Mouse (Mus musculus) megakaryocyte, adult 5-6 weeks (primary cell): ENCODE measurements around the gene Tsen54. TPM values are rescaled to one million over a fixed set of nuclear protein-coding genes. Genes with fewer than 3 reads are reported as not detected.
"Not testable (repeated sequence)": the region's sequence is repeated elsewhere in the genome, so short reads cannot be mapped to it uniquely, and the experiment has no call there.

ENCODE experiments used
- ATAC-seq: 2 replicates; pipeline ENCODE4 v1.8.0; 2016; ENCODE audit warnings: mild to moderate bottlenecking, inconsistent platforms; ENCODE audit not compliant: poor library complexity, severe bottlenecking
- total RNA-seq, 2 experiments: library from RNA; stranded (forward) in 1 of 2; stranded (reverse) in 1 of 2; fragments of 153-499, 151-499 nt in 1 of 2; fragments of 221-1000, 200-1000 nt in 1 of 2; gene quantifications; 2 replicates each; pipeline versions ENCODE4 v1.2.3 to v1.2.4; 2015 to 2017

Gene Tsen54
- total RNA-seq, 2 experiments from 2014 or later, result 2.6 to 7.0 TPM

DNA sequence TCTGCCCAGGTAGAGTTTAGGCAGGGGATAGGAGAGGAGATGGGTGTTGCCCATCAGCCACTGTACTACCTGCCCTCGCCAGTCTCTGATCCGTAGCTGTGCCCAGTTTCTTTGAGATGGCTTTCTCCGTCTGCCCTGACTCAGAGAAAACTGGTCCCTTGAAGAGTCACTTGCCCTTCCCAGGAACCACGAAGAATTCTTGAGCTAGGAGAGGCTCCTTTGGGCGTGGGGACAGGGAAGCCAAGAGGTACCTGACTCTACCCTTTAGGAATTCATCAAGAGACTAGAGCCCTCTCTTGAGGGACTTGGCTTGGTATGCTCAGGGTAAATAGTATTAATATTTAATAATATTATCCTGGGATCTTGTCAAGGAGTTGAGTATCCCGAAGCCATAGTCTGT lies 13.1 kb downstream of the Tsen54 start:
- no peak for ATAC-seq

DNA sequence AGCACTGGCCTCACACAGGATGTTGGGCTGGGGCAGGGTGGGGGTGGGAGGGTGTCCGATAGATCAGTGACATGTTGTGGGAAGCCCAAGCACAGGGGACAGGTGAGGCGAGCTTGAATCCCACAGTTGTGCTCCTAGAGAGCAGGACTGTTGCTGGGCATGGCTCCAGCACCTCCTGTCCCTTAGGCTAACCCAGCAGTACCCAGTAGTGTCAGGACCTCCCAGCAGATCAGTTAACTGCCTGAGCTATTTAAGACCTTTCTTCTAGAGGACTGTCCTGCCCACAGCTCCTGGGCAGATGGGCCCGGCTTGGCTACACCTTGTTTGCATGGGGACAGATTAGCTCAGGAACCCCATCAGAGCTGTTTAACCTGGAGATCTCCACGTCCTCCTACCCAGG lies 14.5 kb downstream of the Tsen54 start:
- no peak for ATAC-seq

DNA sequence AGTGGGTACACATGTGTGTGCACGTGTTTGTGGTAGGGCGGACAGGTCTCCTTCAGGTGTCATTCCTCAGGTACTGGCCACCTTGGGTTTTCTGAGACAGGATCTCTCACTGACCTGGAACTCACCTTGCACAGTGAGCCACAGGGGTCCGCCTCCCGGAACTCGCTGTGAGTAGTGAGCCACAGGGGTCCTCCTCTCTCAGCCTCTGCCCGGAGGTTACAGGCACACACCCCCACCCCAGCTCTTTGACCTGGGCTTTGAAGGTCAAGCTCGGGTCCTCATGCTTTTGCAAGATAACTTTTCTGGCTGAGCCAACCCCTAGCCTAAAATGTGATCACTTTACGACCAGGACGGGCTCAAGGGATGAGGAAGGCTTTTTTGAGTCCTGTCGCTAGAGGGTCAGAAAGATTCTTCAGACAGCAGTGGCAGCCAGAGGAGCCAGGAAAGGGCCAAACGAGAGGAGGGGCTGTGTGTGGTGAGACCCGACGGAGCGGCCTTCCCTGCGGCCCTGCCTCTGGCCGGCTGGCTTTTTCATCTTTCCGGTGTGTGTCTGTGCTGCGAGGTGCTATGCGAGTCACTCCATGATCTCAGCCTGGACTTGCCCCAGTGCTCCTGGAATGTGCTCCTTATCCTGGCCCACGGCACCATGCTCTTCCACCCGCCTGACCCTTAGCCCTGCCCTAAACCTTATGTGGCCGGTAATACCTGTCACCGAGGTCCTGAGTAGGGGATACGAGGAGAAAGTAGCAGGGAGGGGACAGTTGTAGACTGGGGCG lies 16.2 kb downstream of the Tsen54 start:
- no peak for ATAC-seq

DNA sequence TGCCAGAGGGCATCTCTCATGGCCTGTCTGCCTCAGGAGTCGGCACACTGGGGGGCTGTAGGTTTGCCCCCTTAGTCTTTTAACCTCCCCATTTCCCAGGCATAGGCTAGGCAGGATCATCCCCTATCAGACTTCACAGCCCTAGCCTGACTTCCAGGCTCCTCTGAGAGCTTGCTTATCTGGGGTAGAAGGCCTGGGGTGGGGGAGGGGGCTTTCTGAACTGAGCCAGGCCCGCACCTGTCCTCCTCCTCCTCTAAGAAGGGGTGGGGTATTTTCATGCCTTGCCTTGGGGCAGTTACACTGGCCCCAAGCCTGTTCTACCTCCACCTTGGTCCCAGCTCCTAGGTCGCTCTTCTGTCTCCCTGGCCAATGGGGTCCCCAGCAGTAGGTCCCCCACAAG lies 17.0 kb downstream of the Tsen54 start:
- no peak for ATAC-seq

DNA sequence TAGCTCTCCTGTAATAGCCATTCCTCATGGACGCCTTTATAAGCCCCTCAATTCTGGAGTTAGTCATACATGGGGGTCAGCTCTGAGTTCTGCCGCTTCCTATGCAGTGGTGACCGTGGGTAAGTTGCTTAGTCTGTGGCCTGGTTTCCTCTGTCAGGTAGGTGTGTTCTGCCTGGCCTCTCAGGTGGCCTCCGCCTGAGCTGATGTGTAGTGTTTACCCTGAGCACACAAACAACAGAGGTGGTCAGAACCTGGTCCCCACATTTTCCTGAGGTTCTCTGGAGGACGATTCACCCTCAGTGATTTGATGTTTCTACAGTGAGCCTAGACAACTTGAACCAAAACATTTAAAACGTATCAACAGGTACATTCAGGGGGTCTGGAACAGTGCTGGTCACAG lies 17.5 kb downstream of the Tsen54 start:
- no peak for ATAC-seq

DNA sequence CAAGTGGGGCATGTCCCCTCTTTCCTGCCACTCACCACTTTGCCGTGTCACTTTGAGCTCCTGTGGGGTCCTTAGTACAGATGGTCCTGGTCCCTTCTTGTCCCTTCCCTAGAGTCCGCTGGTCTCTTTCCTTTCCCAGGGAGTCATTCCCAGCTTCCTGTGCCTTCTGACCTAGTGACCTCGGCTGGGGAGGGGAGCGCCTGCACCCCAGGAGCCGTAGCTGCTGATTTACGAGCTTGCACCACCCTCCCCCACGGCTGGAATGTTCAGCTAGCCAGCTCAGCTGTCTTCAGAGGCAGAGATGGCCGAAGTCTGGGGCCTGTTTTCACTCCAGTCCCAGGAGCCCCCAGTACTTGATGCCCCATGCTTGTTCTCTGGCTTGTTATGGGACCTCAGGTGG lies 18.0 kb downstream of the Tsen54 start:
- ATAC-seq, result no peak

DNA sequence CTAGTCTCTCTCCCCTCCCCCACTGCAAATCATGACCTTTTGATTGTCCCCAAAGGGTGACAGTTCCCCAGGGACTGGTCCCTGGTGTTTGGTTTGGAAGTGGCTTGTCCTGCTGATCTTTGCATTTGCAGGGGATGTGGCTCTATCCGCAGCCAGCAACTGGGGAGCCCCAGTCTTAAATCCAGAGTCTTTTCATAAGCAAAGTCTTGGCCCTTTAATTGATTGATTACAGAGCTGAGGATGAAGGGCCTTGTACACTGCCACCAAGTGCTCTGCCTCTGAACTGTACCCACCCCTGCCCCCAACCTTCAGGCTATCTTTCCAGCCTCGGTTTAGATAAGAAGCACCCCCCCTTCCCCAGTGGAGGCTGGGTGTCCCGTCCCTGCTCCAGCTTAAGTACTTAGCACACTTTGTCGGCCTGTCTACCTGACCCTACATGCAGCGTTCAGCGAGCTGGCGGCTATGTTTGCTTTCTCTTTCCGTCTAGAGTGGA lies 18.5 kb downstream of the Tsen54 start:
- ATAC-seq, result no peak

DNA sequence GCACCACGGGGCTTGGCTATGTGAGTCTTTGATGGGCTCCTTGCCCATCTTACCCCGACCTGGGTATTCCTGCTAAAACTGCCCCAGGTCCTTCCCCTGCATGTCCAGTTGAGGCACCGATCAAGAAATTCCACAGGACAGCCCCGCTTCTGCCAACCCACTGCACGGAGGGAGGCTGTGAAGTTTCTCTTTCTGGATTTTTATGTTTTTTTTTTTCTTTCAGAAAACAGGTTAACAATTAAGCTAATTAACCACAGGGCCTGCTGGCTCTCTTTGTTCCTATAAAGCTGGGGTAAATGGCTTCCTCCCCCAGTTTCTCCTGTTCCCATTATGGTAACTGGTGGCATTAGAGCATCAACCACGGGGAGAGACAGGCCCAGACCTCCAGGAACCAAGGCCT lies 19.5 kb downstream of the Tsen54 start:
- no peak for ATAC-seq

DNA sequence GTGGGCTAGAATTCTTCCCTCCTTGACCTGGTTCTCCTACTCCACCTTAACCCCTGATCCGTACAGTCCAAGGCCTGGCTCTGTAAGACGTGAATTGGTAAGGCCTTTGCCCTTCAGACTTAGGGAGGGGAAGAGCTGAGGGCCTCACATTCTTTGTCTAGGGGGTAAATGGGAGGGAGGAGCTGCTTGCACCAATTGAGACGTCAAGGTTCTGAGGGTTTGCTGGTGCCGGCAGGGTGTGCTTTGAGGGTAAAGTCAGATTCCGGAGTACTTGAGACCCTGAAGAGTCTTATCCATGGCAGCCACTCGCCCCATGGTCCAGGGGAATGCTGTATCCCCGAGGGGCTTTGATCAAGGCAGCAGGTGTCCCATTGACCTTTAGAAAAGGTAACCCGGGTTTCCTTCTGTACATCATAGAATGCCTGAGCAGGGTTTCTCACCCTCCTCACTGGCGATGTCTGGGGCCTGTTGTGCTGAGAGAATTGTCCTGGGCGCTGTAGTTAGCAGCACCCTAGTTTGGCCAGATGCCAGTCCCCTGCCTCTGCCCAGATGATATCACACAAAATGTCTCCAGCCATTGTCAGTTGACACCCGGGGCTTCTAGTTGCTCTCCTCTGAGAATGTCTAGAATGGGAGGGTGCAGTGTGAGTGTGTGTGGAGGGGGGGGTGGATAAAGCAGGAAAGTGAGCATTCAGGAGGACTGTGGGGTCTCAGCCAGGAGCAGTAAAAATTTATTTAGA lies 22.3 kb downstream of the Tsen54 start:
- no peak for ATAC-seq

DNA sequence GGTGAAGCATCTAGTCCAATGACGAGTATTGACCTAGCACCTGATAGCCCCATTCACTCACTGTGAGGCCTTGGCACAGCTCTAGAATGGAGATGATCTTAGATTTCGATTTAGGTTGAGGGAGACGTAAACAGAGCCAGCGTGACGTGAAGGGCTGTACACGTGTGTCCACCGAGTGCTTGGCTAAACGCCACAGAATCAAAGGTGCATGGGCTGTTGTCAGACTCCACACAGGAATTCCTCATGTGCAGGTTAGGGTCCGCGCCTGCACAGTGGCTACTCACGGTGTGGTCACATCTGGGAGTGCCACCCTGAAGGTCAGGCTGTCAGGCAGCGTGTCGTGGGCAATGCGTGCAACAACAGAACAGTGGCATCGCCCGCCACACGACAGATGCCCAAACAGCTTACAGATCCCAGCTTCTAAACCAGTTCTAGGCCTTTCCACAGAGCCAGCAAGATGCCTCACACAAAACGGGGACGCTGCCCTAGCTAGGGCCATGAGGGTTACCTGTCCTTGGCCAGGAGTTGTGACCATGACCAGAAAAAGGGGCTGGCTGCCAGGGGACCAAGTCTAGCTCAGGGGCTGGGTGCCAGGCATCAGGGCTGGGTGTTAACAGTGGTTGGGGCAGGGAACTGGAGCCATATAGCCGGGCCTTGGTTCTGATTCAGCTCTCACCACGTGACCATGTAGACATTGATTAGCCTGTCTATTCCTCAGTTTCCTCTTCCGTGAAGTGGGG lies 23.3 kb downstream of the Tsen54 start:
- ATAC-seq, result no peak

DNA sequence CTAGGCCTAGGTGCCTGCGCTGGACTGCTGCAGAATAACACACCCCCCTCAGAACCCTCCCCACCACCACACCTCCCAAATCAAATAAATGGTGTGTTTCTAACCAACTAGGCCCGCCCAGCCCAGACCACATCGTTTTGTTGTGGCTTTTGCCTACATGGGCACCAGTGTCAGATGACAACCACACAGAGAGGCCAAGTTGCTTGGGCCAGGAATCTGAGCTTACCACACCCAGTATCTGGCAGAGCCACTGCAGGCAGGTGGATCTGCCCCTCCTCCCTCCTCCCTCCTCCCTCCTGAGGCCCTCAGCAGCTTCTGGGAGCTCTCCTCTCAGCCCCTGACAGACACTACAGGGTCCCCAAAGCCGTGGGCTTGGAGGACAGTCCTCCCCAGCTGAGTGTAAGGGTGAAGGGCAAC lies 24.4 kb downstream of the Tsen54 start:
- no peak for ATAC-seq

DNA sequence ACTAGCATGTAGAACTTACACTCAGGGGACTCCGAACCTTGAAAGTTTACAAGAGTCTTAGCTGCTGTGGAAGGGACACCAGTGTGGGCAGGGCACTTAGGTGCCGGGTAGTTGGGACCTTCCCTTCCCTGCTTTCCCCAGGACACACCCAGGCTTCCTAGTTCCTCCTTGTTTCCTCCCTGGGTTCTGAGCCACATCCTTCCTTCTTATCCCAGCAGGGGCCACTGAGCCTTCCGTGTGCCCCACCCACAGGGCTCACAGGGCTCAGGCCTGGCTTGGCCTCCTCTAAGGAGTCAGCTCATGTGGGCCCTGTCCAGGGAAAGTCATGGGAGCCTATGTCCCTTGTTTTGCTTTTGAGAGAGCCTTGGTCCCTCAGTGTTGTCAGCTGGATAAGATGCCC lies 25.2 kb downstream of the Tsen54 start:
- no peak for ATAC-seq

DNA sequence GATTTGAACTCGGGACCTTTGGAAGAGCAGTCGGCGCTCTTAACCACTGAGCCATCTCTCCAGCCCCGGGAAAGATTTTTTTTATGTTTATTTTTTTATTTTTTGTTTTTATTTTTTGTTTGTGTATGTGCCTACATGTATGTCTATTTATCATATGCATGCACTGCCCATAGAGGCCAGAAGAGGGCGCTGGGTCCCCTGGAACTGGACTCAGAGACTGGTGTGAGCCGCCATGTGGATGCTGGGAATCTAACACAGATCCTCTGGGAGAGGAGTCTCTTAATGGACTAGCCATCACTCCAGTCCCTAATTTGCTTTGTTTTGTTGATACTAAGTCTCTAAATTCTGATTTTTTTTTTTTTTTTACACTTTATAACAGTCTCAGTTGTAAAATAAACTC lies 26.5 kb downstream of the Tsen54 start:
- ATAC-seq, result no peak

DNA sequence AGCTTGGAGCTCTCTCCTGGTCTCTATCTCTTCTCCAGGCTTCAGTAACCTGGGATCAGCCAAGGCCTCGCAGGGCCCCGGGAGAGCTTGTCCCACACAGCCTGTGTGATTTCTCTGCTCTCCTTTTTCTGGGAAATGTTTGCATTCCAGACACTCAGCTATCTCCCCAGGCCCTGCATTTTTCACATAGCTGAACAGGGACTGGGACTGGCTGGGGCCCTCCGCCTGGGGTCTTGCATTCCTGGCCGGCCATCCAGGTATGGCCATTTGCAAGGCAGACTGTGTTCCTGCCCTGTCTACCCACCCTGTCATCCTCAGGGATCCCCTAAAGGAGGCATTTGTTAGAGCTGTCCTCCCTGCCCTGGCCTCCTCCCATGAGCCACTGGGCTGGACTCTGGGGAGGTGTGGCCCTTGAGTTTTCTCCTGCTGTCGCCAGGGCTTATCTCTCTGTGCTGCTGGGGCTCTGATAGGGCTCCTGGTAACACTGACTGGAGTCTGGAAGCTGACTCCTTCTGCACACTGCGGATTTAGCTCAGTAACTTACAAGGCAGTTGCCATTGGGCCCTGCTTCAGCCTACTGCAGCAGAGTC lies 27.5 kb downstream of the Tsen54 start:
- no peak for ATAC-seq

DNA sequence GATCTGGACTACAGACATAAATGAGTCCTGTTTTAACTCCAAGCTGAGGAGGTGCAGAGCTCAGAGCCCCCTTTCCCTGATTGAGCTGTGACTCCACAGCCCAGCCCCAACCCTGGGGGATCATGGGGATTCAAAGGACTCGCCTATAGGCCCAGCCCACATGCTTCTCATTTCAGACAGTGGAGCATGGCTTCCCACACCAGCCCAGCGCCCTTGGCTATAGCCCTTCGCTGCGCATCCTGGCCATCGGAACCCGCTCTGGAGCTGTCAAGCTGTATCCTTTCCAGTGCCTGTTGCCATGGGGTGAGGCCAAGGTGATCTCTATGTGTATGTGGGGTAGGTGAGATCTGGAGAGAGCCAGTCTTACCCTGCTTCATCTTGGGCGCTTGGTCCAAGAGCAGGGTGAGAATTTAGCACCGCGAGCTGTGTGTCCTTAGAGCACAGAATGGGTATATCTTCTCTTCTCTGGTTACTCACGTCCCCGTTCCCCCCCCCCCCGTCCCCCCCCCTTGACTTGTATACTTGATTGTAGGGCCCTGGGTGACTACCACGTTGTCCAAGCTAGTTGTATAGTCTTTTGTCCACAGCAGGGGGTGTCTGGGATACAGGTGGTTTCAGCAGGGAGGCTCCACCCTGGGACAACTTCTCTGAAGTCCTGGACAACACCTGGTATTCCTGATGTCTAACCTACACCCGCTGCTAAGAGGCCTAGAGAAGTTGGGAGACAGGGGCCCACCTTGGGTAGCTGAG lies 28.8 kb downstream of the Tsen54 start:
- no peak for ATAC-seq

DNA sequence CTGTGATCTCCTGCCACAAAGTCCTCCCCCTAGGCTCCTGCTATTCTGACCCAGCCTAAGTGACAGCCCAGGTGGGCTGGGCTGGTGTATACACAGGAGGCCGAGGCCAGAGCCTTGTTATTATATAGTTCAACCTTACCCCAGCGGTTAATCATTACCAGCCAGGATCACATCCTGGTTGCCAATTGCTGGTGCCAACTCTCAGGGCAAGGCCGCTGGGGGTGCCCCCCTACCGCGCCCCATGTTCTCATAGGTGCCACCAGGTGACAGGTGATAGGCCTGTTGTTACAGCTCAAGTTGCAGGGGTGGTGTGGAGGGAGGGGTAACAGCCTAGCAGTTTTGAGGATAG lies 29.3 kb downstream of the Tsen54 start:
- no peak for ATAC-seq

DNA sequence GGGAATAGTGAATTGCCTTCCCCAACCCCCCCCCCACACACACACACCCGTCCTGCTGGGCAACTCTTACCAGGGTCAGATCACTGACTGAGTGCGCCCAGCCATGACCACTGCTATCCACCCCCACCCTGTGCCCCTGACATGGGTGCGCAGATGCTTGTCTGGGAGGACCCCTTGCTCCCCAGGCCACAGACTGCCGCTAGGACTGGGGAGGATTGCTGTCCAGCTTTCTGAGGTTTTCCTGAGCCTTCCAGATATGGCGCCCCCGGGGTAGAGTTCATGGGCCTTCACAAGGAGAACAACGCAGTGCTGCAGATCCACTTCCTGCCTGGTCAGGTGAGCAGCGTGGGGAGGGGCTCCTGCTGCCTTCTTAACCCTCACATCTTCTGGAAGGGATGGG lies 29.7 kb downstream of the Tsen54 start:
- ATAC-seq, result no peak

DNA sequence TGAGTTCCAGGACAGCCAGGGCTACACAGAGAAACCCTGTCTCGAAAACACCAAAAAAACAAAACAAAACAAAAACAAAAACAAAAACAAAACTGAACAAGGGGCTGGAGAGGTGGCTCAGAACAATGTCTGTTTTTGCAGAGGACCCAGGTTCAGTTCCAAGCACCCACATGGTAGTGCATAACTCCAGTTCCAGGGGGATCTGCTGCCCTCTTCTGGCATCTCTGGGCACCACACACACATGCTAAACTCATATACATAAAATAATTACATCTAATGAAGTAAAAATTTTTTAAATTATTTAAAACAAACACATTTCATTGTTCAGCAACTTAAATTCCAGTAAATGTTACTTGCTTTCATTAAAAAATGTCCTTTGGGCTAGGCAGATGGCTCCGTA lies 31.3 kb downstream of the Tsen54 start:
- ATAC-seq, result no peak

DNA sequence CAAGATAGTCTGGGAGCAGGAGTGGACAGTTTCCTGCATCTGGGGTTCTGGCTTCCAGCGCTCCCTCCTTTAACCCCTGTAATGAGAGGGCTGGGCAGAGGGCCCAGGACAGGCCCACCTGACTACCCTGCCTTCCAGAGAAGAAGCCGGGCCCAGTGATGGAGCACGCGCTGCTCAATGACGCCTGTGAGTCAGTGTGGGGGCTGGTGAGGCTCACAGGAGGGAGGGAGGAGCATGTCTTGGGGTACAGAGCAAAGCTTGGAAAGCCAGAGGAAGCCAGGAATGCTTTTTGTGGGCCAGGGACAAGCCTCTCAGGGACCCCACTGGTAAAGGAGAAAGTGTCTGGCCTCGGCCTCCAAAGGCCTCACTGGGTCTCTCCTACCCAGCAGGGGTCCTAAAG lies 40.1 kb downstream of the Tsen54 start:
- ATAC-seq, result no peak

DNA sequence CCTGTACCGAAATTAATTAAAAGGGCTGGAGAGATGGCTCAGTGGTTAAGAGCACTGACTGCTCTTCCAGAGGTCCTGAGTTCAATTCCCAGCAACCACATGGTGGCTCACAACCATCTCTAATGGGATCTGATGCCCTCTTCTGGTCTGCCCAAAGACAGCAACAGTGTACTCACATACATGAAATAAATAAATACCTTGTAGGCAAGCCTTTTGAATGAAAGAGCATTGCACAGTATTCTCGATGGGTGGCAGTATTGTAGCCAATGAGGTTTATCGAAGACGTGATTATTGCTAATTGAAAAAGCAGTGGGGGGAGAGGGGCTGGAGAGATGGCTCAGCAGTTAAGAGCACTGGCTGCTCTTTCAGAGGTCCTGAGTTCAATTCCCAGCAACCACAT lies 42.6 kb downstream of the Tsen54 start:
- not testable (repeated sequence) for ATAC-seq

DNA sequence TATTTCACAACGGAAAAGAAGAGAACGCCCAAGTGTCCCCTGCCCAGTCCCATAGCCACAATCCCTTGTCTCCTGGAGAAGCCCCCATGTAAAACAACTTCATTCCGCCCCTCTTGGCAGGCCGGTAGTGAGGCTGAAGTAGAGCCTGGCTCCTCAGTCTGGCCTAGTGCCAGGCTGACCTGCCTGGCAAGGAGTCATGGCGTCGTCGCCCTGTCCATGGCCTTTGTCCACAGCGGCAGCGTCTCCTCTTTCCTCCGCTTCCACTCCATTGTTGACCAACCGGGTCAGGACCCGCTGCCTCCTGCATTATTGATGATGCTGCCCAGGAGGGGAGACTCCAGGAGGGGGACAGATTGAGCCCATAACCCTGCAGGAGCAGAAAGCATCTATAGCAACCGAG lies 43.4 kb downstream of the Tsen54 start:
- ATAC-seq, result no peak
